Mouse (Mus musculus) kidney, adult 8-10 months (tissue): Measurements from ENCODE around the gene Usp49.
"Not testable (repeated sequence)": the region's sequence is repeated elsewhere in the genome, so short reads cannot be mapped to it uniquely, and the experiment has no call there.

Experiments used
- DNase-seq, 2 experiments: peaks; one replicate each; pipeline ENCODE4 v3.0.0; 2022

Gene Usp49

DNA sequence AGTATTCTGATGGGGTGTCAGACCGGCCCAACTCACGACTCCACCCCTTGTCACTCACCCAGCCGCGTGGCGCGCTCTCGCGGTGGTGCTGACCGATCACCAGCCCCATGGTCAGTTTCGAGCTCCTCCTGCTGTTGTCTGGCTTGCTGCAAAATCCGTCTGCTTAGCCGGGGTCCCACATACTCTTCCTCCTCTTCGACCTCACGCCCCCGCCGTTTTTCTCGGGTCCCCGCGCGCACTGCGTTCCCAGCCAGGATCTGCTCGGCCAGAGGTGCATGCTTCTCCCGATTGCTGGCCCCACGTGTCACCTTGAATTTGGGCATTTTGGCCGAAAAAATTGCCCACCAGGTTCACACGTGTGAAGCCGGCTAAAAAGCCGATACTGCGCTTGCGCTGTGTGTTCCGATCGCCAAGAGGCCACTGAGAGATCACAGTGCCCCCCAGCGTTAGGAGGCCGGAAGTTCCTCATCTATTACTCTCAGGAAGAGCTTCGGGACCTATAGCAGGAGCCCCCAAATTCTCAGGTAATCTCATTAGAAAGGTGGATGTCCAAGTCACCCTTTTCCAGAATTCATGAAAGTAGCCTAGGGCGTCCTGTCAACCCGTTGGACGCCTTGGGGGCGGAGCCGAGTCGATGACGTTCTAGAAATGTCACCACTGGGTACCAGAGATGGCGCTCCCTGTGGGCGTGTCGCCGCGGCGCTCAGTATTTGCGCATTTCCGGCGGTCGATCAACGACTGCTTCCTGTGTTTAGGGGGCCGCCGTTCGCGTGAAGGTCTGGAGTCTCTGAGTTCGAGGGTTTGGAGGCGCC is 19.4 kb upstream of the Usp49 start, which contains the start of the genes Bysl, Med20 and Gm20517:
Gene Bysl, minus strand, starts transcription at position 644 of the 812 bp plus-strand sequence.
Gene Med20, plus strand, starts transcription at position 734 of the 812 bp plus-strand sequence.
Gene Gm20517, plus strand, starts transcription at position 741 of the 812 bp plus-strand sequence.
- peak; percentile 94 to 97 for DNase-seq

GRCm38 (mm10) chr17:47611661-47611982 is 18.9 kb upstream of the Usp49 start:
- DNase-seq, result no peak

- peak in 1 of 2 experiments; percentile 52 for DNase-seq
Measured at GRCm38 (mm10) chr17:47614018-47614417, 16.5 kb upstream of the Usp49 start.

- no peak for DNase-seq
Measured at GRCm38 (mm10) chr17:47616119-47616518, 14.4 kb upstream of the Usp49 start.

DNA sequence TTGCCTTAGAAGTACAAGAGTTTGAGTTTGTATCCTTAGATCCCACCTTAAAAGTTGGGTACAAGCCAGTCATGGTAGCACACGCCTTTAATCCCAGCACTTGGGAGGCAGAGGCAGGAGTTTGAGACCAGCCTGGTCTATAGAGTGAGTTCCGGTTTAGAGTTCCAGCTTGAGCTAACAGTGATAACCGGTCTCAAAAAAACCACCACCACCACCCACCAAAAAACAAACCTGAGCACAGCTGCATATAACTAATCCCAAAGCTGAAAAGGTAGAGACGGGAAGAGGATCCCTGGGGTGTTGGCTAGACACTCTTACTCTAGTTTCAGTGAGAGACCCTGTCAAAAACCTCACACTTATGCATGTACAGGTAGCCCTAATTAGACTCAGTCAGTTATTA is 13.8 kb upstream of the Usp49 start:
- DNase-seq, result no peak

GRCm38 (mm10) chr17:47617605-47618307 is 12.7 kb upstream of the Usp49 start:
- DNase-seq, result no peak

DNA sequence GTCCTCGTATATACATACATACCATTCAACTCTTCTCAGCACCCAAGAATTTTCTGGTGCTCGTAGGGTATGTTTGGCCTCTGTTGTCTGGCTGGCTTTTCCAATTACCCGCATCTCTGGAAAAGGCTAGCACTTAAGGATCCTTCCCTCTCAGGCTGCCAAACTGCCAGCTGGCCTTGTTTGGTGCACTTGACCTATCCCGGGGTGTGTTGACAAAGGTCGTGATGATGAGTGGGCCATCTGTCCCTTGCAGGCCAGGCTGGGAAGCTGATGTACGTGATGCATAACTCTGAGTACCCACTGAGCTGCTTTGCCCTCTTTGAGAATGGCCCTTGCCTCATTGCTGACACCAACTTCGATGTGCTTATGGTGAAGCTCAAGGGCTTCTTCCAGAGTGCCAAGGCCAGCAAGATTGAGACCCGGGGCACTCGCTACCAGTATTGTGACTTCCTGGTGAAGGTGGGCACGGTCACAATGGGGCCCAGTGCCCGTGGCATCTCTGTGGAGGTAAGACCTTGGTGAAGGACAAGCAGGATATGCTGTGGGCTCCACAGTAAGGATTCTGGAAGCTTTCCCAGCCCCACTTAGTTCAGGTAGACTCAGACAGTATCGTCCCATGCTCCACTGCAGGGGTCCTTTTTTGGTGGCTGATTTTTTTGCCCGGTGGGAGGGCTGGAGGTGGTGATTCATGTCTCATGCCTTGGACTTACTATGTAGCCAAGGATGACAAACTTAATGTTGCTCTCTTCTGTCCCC is 11.8 kb upstream of the Usp49 start:
- no peak for DNase-seq

GRCm38 (mm10) chr17:47622912-47623554 is 7.5 kb upstream of the Usp49 start:
- no peak for DNase-seq

GRCm38 (mm10) chr17:47624572-47624971 is 5.9 kb upstream of the Usp49 start:
- not testable (repeated sequence) for DNase-seq

GRCm38 (mm10) chr17:47625088-47625487 is 5.4 kb upstream of the Usp49 start:
- no peak for DNase-seq

DNA sequence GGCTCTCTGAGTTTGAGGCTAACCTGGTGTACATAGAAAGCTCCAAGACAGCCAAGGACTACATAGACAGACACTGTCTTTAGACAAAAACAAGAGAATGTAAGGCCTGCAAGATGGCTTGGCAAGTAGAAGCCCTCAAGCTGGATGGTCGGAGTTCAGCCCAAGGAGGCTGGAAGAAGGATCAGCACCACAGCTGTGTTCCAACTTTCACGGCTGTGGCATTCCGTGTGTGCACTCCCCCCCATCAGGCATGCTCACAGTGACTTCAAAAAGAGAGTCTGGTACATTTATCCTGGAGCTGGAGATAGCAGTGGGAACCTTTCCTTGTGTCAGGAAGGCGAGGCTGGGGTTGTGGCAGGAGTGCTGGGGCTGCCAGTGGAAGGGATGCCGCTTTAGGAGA is 4.5 kb upstream of the Usp49 start:
- DNase-seq, result no peak

GRCm38 (mm10) chr17:47627791-47628190 is 2.7 kb upstream of the Usp49 start:
- no peak for DNase-seq

DNA sequence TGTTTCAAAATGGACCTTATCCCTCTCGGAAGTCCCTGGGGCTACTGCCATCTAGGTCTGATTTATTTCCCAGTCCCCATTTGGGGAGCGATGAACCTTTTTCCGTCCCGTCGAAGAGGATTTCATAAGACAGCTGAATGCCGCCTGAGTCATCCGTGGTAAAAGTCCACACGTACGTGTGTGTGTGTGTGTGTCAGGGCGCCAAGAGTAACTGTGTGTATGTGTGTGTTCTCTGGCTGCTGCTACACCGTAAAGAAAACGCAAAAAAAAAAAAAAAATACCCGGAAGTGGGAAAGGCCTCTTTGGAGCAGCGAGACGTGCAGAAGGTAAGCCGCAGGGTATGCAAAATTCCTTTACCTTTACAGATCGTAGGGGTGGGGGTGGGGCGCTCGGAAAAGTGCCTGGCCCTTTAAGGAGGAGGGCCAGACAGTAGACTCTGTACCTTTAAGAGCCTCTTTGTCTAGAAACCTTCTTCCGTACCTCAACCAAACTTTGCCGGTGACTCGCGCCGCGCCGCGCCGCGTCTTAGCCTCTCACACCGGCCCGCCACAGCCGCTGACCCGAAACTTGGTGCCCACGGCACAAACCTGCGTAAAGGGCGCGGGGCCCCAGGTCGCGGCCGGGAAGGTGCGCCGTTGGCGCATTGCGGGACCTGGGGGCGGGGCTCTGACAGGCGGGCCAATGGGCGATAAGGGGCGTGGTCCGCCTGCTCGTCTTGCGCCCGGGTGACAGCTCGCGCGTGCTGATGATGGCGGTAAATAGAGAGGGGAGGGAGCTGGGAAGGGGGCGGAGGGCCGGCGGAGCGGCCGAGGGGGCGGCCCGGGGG is 1.4 kb upstream of the Usp49 start:
- DNase-seq, result peak; percentile 93 to 94

- peak; percentile 28 to 40 for DNase-seq
Measured at GRCm38 (mm10) chr17:47629717-47630677, 493 bp upstream of the Usp49 start.

- DNase-seq, result no peak
Measured at GRCm38 (mm10) chr17:47632181-47632840, 1.8 kb downstream of the Usp49 start.

GRCm38 (mm10) chr17:47633999-47634770 is 3.7 kb downstream of the Usp49 start:
- DNase-seq, result no peak

- no peak for DNase-seq
Measured at GRCm38 (mm10) chr17:47642992-47643391, 12.5 kb downstream of the Usp49 start.

DNA sequence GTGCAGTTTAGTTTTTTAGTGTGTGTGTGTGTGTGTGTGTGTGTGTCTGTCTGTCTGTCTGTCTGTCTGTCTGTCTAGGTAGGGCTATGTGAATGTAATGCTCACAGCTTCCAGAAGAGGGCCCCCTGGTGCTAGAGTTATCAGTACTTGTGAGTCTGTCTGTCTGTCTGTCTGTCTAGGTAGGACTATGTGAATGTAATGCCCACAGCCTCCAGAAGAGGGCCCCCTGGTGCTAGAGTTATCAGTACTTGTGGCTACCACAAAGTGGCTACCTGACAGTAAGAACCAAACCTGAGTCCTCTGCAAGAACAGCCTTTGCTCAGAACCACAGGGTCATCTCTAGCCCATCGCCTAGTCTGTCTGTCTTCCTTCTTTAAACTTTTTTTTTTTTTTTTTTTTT is 16.2 kb downstream of the Usp49 start:
- peak; percentile 68 to 85 for DNase-seq

- DNase-seq, result no peak
Measured at GRCm38 (mm10) chr17:47648966-47649365, 18.5 kb downstream of the Usp49 start.
